Mouse (Mus musculus): ENCODE measurements around the gene G3bp1. TPM values are rescaled to one million over a fixed set of nuclear protein-coding genes. Genes with fewer than 3 reads are reported as not detected.

G3bp1 gene
- polyA plus RNA-seq, 1 experiment from 2014 or later, result 96.9 TPM

- no peak overlapping the region for H3K4me3 ChIP-seq (ENCODE audit: low read depth, low read length)
- H3K4me1 ChIP-seq (ENCODE audit: control insufficient read depth, insufficient read depth, low read length), result no peaks in the 10 kb centered on the region
- H3K4me2 ChIP-seq (ENCODE audit: low read depth, low read length), result no peak overlapping the region
- no peaks in the 10 kb centered on the region for H3K27me3 ChIP-seq (ENCODE audit: control insufficient read depth, insufficient read depth, low read length)
- H3K27ac ChIP-seq (ENCODE audit: low read depth, low read length), result no peak overlapping the region
- WGBS, result 83% methylated on average over 1 of the region's 1 CpGs
- no peaks in the 10 kb centered on the region for H3K36me3 ChIP-seq (ENCODE audit: control insufficient read depth, insufficient read depth, low read length)
- ATAC-seq (ENCODE audit: low read depth), result no peak
- H3K9ac ChIP-seq (replicated peaks; ENCODE audit: low read depth, low read length), result no peak overlapping the region
- H3K9me3 ChIP-seq (ENCODE audit: control insufficient read depth, low read length), result no peaks in the 10 kb centered on the region
Measured at GRCm38 (mm10) chr11:55545690-55546089, 76.2 kb downstream of the G3bp1 start.

Small RNAs within 50 kb of the gene (microRNA-seq; reads per million reads assigned to microRNA genes)
- not detected for gene Mir7652

Other genes with a start within 250 kb of the G3bp1 start
- 0.09 TPM in 1 of 2 replicates, not detected in the other for gene Fat2, start 133.1 kb upstream of the G3bp1 start, polyA plus RNA-seq (2014; fragmentation: Nextera tagmentation; extraction: Ambion mirVana)
- gene Sparc, start 46.5 kb upstream of the G3bp1 start, polyA plus RNA-seq (2014; fragmentation: Nextera tagmentation; extraction: Ambion mirVana), result 312 and 741 TPM in 2 replicates
- gene Atox1, start 8.4 kb upstream of the G3bp1 start, polyA plus RNA-seq (2014; fragmentation: Nextera tagmentation; extraction: Ambion mirVana), result 295 and 303 TPM in 2 replicates
- 3.1 and 3.5 TPM in 2 replicates for gene Glra1, start 138.5 kb downstream of the G3bp1 start, polyA plus RNA-seq (2014; fragmentation: Nextera tagmentation; extraction: Ambion mirVana)